Mouse (Mus musculus): ENCODE measurements around the gene Tab1. TPM values are rescaled to one million over a fixed set of nuclear protein-coding genes. Genes with fewer than 3 reads are reported as not detected.

The Tab1 gene
- total and polyA plus RNA-seq, 3 experiments: 17.8 to 24.5 (median 24.1) TPM

GRCm38 (mm10) chr15:80173781-80174597 is 41.1 kb downstream of the Tab1 start:
- peak in 1 of 2 experiments; percentile 30 for DNase-seq
- Histone ChIP-seq H3K36me3 (ENCODE audit: control insufficient read depth, insufficient read depth, low read length) (no peaks in the 10 kb centered on the region), H3K9ac (ENCODE audit: low read depth, low read length) (peak overlapping the region; percentile 45), H3K27me3 (ENCODE audit: control insufficient read depth, insufficient read depth, low read length) (peaks cover 5% of the 10 kb centered on the region), H3K79me2 (replicated peaks; ENCODE audit: control insufficient read depth, insufficient read depth, low read length) (no peaks in the 10 kb centered on the region), H3K27ac (no peak overlapping the region), H3K4me1 (ENCODE audit: control insufficient read depth, insufficient read depth, low read length) (no peaks in the 10 kb centered on the region; the same call in 1 of the 2 replicates), H3K4me3 (peak overlapping the region; percentile 59)
- intact Hi-C loops (cut with DNase I): no loop called here
- TF ChIP-seq POLR2A (IDR thresholded peaks at IDR 0.05; ENCODE audit: insufficient read depth, low read depth, low read length) (no peak), CTCF (IDR thresholded peaks at IDR 0.05) (no peak), EP300 (IDR thresholded peaks at IDR 0.05; ENCODE audit: insufficient read depth, low read depth, low read length) (no peak)
- WGBS: 3% methylated on average over 51 of the region's 60 CpGs

DNA sequence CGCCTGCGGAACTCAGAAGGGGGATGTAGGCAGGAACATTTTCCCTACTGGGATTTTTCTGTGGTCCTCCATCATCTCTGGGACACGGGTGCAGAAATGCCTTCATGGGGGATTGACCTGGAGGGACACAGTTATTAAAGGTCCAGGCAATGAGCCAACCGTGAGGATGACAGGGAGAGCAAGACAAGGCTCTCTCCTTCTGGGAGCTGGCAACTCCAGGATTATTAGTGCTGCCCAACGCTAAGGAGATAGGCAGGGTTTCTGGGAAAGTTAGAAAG is 41.6 kb downstream of the Tab1 start:
- no peaks in the 10 kb centered on the region; the same call in 1 of the 2 replicates for H3K4me1 ChIP-seq (ENCODE audit: control insufficient read depth, insufficient read depth, low read length)
- no peak for DNase-seq
- peaks cover 5% of the 10 kb centered on the region for H3K27me3 ChIP-seq (ENCODE audit: control insufficient read depth, insufficient read depth, low read length)
- no peak overlapping the region for H3K4me3 ChIP-seq
- TF ChIP-seq CTCF (IDR thresholded peaks at IDR 0.05) (no peak), POLR2A (IDR thresholded peaks at IDR 0.05; ENCODE audit: insufficient read depth, low read depth, low read length) (no peak), EP300 (IDR thresholded peaks at IDR 0.05; ENCODE audit: insufficient read depth, low read depth, low read length) (no peak)
- no peaks in the 10 kb centered on the region for H3K79me2 ChIP-seq (replicated peaks; ENCODE audit: control insufficient read depth, insufficient read depth, low read length)
- intact Hi-C loops (cut with DNase I): no loop called here
- no peak overlapping the region for H3K27ac ChIP-seq
- 15% methylated on average over 5 of the region's 5 CpGs for whole genome bisulfite sequencing
- H3K36me3 ChIP-seq (ENCODE audit: control insufficient read depth, insufficient read depth, low read length): no peaks in the 10 kb centered on the region
- no peak overlapping the region for H3K9ac ChIP-seq (ENCODE audit: low read depth, low read length)

DNA sequence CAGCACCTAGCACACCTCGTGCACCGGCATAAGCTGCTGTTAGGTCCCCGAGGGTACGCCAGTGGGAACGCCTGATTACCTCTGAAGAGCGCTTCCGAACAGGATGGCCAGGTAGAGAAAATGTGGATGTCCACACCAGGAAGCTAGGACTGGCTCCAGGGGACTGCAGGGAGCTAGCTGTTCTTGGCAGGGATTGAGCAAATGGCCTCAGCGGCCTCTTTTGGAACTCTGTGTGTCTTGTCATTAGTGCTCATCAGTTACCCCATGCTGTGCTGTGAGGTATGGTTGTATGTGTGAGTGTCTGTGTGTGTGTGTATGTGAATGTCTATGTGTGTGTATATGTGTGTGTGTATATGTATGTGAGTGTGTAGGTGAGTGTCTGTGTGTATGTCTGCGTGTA is 42.4 kb downstream of the Tab1 start:
- Histone ChIP-seq H3K27ac (no peak overlapping the region), H3K79me2 (replicated peaks; ENCODE audit: control insufficient read depth, insufficient read depth, low read length) (no peaks in the 10 kb centered on the region), H3K36me3 (ENCODE audit: control insufficient read depth, insufficient read depth, low read length) (no peaks in the 10 kb centered on the region), H3K9ac (ENCODE audit: low read depth, low read length) (no peak overlapping the region), H3K27me3 (ENCODE audit: control insufficient read depth, insufficient read depth, low read length) (peaks cover 5% of the 10 kb centered on the region), H3K4me1 (ENCODE audit: control insufficient read depth, insufficient read depth, low read length) (no peaks in the 10 kb centered on the region; the same call in 1 of the 2 replicates), H3K4me3 (no peak overlapping the region)
- TF ChIP-seq CTCF (IDR thresholded peaks at IDR 0.05): no peak
- TF ChIP-seq POLR2A (IDR thresholded peaks at IDR 0.05; ENCODE audit: insufficient read depth, low read depth, low read length): no peak
- no peak for TF ChIP-seq EP300 (IDR thresholded peaks at IDR 0.05; ENCODE audit: insufficient read depth, low read depth, low read length)
- intact Hi-C loops (cut with DNase I): no loop called here
- 77% methylated on average over 9 of the region's 9 CpGs for WGBS
- DNase-seq: no peak

- Histone ChIP-seq H3K36me3 (ENCODE audit: control insufficient read depth, insufficient read depth, low read length) (no peaks in the 10 kb centered on the region), H3K4me1 (ENCODE audit: control insufficient read depth, insufficient read depth, low read length) (no peaks in the 10 kb centered on the region; the same call in 1 of the 2 replicates), H3K4me3 (no peak overlapping the region), H3K27ac (no peak overlapping the region), H3K79me2 (replicated peaks; ENCODE audit: control insufficient read depth, insufficient read depth, low read length) (no peaks in the 10 kb centered on the region), H3K9ac (ENCODE audit: low read depth, low read length) (no peak overlapping the region), H3K27me3 (ENCODE audit: control insufficient read depth, insufficient read depth, low read length) (peaks cover 5% of the 10 kb centered on the region)
- WGBS: 67% methylated on average over 5 of the region's 6 CpGs
- TF ChIP-seq EP300 (IDR thresholded peaks at IDR 0.05; ENCODE audit: insufficient read depth, low read depth, low read length): no peak
- no peak for TF ChIP-seq POLR2A (IDR thresholded peaks at IDR 0.05; ENCODE audit: insufficient read depth, low read depth, low read length)
- no peak for TF ChIP-seq CTCF (IDR thresholded peaks at IDR 0.05)
- intact Hi-C loops (cut with DNase I): no loop called here
- no peak for DNase-seq
Measured at GRCm38 (mm10) chr15:80175756-80176155, 42.8 kb downstream of the Tab1 start.

DNA sequence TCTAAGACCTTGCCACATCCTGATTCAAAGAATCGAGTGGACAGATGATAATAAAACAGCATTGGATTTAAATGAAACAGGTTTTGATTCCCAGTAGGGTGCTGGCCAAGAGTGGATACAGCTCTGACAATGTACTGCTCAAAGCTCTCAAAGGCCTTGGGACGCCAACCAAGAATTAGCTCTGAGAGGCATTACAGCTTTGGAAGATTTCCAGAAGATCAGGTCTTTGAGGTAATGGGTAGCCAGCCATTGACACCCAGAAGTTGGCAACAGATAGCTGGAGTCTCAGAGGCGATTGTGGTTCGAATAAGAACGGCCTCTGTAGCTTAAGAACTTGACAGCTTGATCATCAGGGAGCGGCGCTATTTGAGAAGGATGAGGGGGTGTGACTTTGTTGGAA is 48.6 kb downstream of the Tab1 start:
- intact Hi-C loops (cut with DNase I): no loop called here
- Histone ChIP-seq H3K27ac (no peak overlapping the region), H3K36me3 (ENCODE audit: control insufficient read depth, insufficient read depth, low read length) (no peaks in the 10 kb centered on the region), H3K4me3 (no peak overlapping the region), H3K27me3 (ENCODE audit: control insufficient read depth, insufficient read depth, low read length) (no peaks in the 10 kb centered on the region), H3K79me2 (replicated peaks; ENCODE audit: control insufficient read depth, insufficient read depth, low read length) (no peaks in the 10 kb centered on the region), H3K4me1 (ENCODE audit: control insufficient read depth, insufficient read depth, low read length) (no peaks in the 10 kb centered on the region), H3K9ac (ENCODE audit: low read depth, low read length) (no peak overlapping the region)
- TF ChIP-seq EP300 (IDR thresholded peaks at IDR 0.05; ENCODE audit: insufficient read depth, low read depth, low read length) (no peak), CTCF (IDR thresholded peaks at IDR 0.05) (no peak), POLR2A (IDR thresholded peaks at IDR 0.05; ENCODE audit: insufficient read depth, low read depth, low read length) (no peak)
- no peak for DNase-seq
- 86% methylated on average over 7 of the region's 7 CpGs for WGBS

- no peak overlapping the region for H3K4me3 ChIP-seq
- DNase-seq: no peak
- H3K27ac ChIP-seq: no peak overlapping the region
- WGBS: 78% methylated on average over 4 of the region's 4 CpGs
- no peak overlapping the region for H3K9ac ChIP-seq (ENCODE audit: low read depth, low read length)
- H3K27me3 ChIP-seq (ENCODE audit: control insufficient read depth, insufficient read depth, low read length): no peaks in the 10 kb centered on the region
- H3K79me2 ChIP-seq (replicated peaks; ENCODE audit: control insufficient read depth, insufficient read depth, low read length): no peaks in the 10 kb centered on the region
- no peaks in the 10 kb centered on the region for H3K36me3 ChIP-seq (ENCODE audit: control insufficient read depth, insufficient read depth, low read length)
- no peak for TF ChIP-seq CTCF (IDR thresholded peaks at IDR 0.05)
- no peak for TF ChIP-seq POLR2A (IDR thresholded peaks at IDR 0.05; ENCODE audit: insufficient read depth, low read depth, low read length)
- TF ChIP-seq EP300 (IDR thresholded peaks at IDR 0.05; ENCODE audit: insufficient read depth, low read depth, low read length): no peak
- H3K4me1 ChIP-seq (ENCODE audit: control insufficient read depth, insufficient read depth, low read length): no peaks in the 10 kb centered on the region
- intact Hi-C loops (cut with DNase I): no loop called here
Measured at GRCm38 (mm10) chr15:80182072-80182700, 49.3 kb downstream of the Tab1 start.
